Mouse (Mus musculus): ENCODE results near the gene Rbm24.

The Rbm24 gene

GRCm38 (mm10) chr13:46418141-46418601 lies at the start of gene Rbm24:
TSS of gene Rbm24 (plus strand) at chr13:46418434.
- peak; percentile 34 for DNase-seq

GRCm38 (mm10) chr13:46372884-46373283 lies 45.4 kb upstream of the Rbm24 start:
- DNase-seq = no peak

- no peak for DNase-seq
Observed at GRCm38 (mm10) chr13:46375371-46375770, 42.9 kb upstream of the Rbm24 start.

GRCm38 (mm10) chr13:46387396-46387795 lies 30.8 kb upstream of the Rbm24 start:
- no peak for DNase-seq

- no peak for DNase-seq
Observed at GRCm38 (mm10) chr13:46391654-46392053, 26.6 kb upstream of the Rbm24 start.

- DNase-seq = no peak
Observed at GRCm38 (mm10) chr13:46392893-46393292, 25.3 kb upstream of the Rbm24 start.

- DNase-seq = no peak
Observed at GRCm38 (mm10) chr13:46393936-46394335, 24.3 kb upstream of the Rbm24 start.

- DNase-seq = no peak
Observed at GRCm38 (mm10) chr13:46397235-46397634, 21.0 kb upstream of the Rbm24 start.

GRCm38 (mm10) chr13:46407151-46407550 lies 11.1 kb upstream of the Rbm24 start:
- DNase-seq = no peak

GRCm38 (mm10) chr13:46412247-46412646 lies 6.0 kb upstream of the Rbm24 start:
- no peak for DNase-seq

GRCm38 (mm10) chr13:46413588-46413987 lies 4.6 kb upstream of the Rbm24 start:
- no peak for DNase-seq

- peak; percentile 42 for DNase-seq
Observed at GRCm38 (mm10) chr13:46414050-46414449, 4.2 kb upstream of the Rbm24 start.

- DNase-seq = no peak
Observed at GRCm38 (mm10) chr13:46416021-46416420, 2.2 kb upstream of the Rbm24 start.

- peak; percentile 24 for DNase-seq
Observed at GRCm38 (mm10) chr13:46417594-46417993, 640 bp upstream of the Rbm24 start.

- DNase-seq = peak; percentile 39
Observed at GRCm38 (mm10) chr13:46418731-46419545, 704 bp downstream of the Rbm24 start.

GRCm38 (mm10) chr13:46419648-46420047 lies 1.4 kb downstream of the Rbm24 start:
- DNase-seq = no peak

- no peak for DNase-seq
Observed at GRCm38 (mm10) chr13:46420095-46420494, 1.9 kb downstream of the Rbm24 start.

- no peak for DNase-seq
Observed at GRCm38 (mm10) chr13:46423805-46424204, 5.6 kb downstream of the Rbm24 start.

- no peak for DNase-seq
Observed at GRCm38 (mm10) chr13:46424376-46424775, 6.1 kb downstream of the Rbm24 start.

- peak; percentile 26 for DNase-seq
Observed at GRCm38 (mm10) chr13:46426651-46427269, 8.5 kb downstream of the Rbm24 start.

GRCm38 (mm10) chr13:46428964-46429363 lies 10.7 kb downstream of the Rbm24 start:
- DNase-seq = no peak

GRCm38 (mm10) chr13:46429866-46430265 lies 11.6 kb downstream of the Rbm24 start:
- no peak for DNase-seq

GRCm38 (mm10) chr13:46433880-46434560 lies 15.8 kb downstream of the Rbm24 start:
- peak; percentile 29 for DNase-seq

- no peak for DNase-seq
Observed at GRCm38 (mm10) chr13:46438960-46439359, 20.7 kb downstream of the Rbm24 start.

Data from right cerebral cortex, adult 18-20 months (tissue).